Mouse (Mus musculus) midbrain, postnatal 0 days (tissue): ENCODE results near the gene Arhgap19. TPM values are rescaled to one million over a fixed set of nuclear protein-coding genes. Genes with fewer than 3 reads are reported as not detected.

Experiments used
- ATAC-seq: fragments of 200-750 bp; cut with Nextera tagmentation; 2 replicates; pipeline ENCODE4 v1.8.0; 2017; ENCODE audit warnings: moderate number of reproducible peaks, mild to moderate bottlenecking, moderate TSS enrichment, moderate library complexity; ENCODE audit not compliant: low FRiP score
- DNase-seq: peaks from one replicate; pipeline ENCODE4 v3.0.0-alpha.2; 2015; ENCODE audit warnings: low spot score
- H3K27ac ChIP-seq: fragments of 300-500 bp; sonication (generic); 2 replicates; pipeline ENCODE4 v1.5.1; 2014; ENCODE audit warnings: low read depth, mild to moderate bottlenecking, low read length, mixed read lengths
- H3K27me3 ChIP-seq: fragments of 300-500 bp; sonication (generic); 2 replicates; pipeline ENCODE4 v1.6.1; 2014; ENCODE audit warnings: low read length, control low read depth, mixed read lengths; ENCODE audit not compliant: insufficient read depth
- H3K36me3 ChIP-seq: fragments of 300-500 bp; sonication (generic); 2 replicates; pipeline ENCODE4 v1.6.1; 2014; ENCODE audit warnings: low read length, control low read depth, mixed read lengths; ENCODE audit not compliant: insufficient read depth
- H3K4me1 ChIP-seq: fragments of 300-500 bp; sonication (generic); 2 replicates; pipeline ENCODE4 v1.6.1; 2014; ENCODE audit warnings: mild to moderate bottlenecking, control low read depth, antibody characterized with exemption, low read length, mixed read lengths; ENCODE audit not compliant: insufficient read depth
- H3K4me2 ChIP-seq: fragments of 300-500 bp; sonication (generic); 2 replicates; pipeline ENCODE4 v1.6.1; 2014; ENCODE audit warnings: low read depth, mild to moderate bottlenecking, low read length, mixed read lengths; ENCODE audit not compliant: poor library complexity, severe bottlenecking
- H3K4me3 ChIP-seq: fragments of 300-500 bp; sonication (generic); 2 replicates; pipeline ENCODE4 v1.5.1; 2014; ENCODE audit warnings: low read depth, mild to moderate bottlenecking, low read length, moderate library complexity
- H3K9ac ChIP-seq: fragments of 300-500 bp; sonication (generic); replicated peaks from 2 replicates; pipeline ENCODE4 v1.6.1; 2014; ENCODE audit warnings: mild to moderate bottlenecking, low read length, moderate library complexity, mixed read lengths; ENCODE audit not compliant: poor library complexity, severe bottlenecking
- H3K9me3 ChIP-seq: fragments of 300-500 bp; sonication (generic); 2 replicates; pipeline ENCODE4 v1.6.1; 2016; ENCODE audit warnings: low read length, control low read depth
- CTCF ChIP-seq: IDR thresholded peaks from 2 replicates; pipeline ENCODE4 v1.5.1; 2016; ENCODE audit warnings: antibody characterized with exemption, mild to moderate bottlenecking
- WGBS: fragments of 180-500 bp; shearing (Covaris S2); extraction: QIAGEN DNeasy Blood & Tissue Kit; methylation state at CpG from one replicate; pipeline ENCODE4 v1.1.7; 2014; 5-methylcytosine and 5-hydroxymethylcytosine counted together
- polyA plus RNA-seq: library from polyadenylated mRNA; unstranded; fragments of >200 nt; fragmentation: Nextera tagmentation; extraction: Ambion mirVana; gene quantifications from 2 replicates; pipeline ENCODE4 v1.2.1, GENCODE M21; 2015
- total RNA-seq: library from RNA; depleted of rRNA; stranded (reverse); fragments of >200 nt; gene quantifications from 2 replicates; pipeline ENCODE4 v1.2.3, GENCODE M21; 2014

The Arhgap19 gene
- total and polyA plus RNA-seq, 2 experiments from 2014 or later = 2.9 to 4.5 TPM

- Histone ChIP-seq H3K27ac (no peak overlapping the region), H3K4me1 (peaks cover 3% of the 10 kb centered on the region), H3K36me3 (no peaks in the 10 kb centered on the region), H3K4me2 (no peak overlapping the region), H3K9me3 (no peaks in the 10 kb centered on the region), H3K9ac (no peak overlapping the region), H3K27me3 (no peaks in the 10 kb centered on the region), H3K4me3 (no peak overlapping the region)
- no peak for DNase-seq
- TF ChIP-seq CTCF = no peak
- 96% methylated on average over 3 of the region's 3 CpGs for WGBS
- ATAC-seq = no peak
Observed at GRCm38 (mm10) chr19:41839685-41840084, 37.8 kb upstream of the Arhgap19 start.

GRCm38 (mm10) chr19:41838808-41839207, 37.0 kb upstream of the Arhgap19 start:
- Histone ChIP-seq H3K4me2 (no peak overlapping the region), H3K4me1 (peaks cover 3% of the 10 kb centered on the region), H3K36me3 (no peaks in the 10 kb centered on the region), H3K27ac (no peak overlapping the region), H3K4me3 (no peak overlapping the region), H3K9ac (no peak overlapping the region), H3K9me3 (no peaks in the 10 kb centered on the region), H3K27me3 (no peaks in the 10 kb centered on the region)
- 82% methylated on average over 6 of the region's 6 CpGs for WGBS
- DNase-seq (no peak), ATAC-seq (no peak)
- TF ChIP-seq CTCF = no peak

- H3K9me3 ChIP-seq = no peaks in the 10 kb centered on the region
- WGBS = 76% methylated on average over 4 of the region's 4 CpGs
- ATAC-seq (no peak), DNase-seq (no peak)
- no peak for TF ChIP-seq CTCF
- H3K9ac ChIP-seq = no peak overlapping the region
- no peak overlapping the region for H3K4me2 ChIP-seq
- no peaks in the 10 kb centered on the region for H3K36me3 ChIP-seq
- H3K4me3 ChIP-seq = no peak overlapping the region
- peaks cover 5% of the 10 kb centered on the region for H3K4me1 ChIP-seq
- no peaks in the 10 kb centered on the region for H3K27me3 ChIP-seq
- no peak overlapping the region for H3K27ac ChIP-seq
Observed at GRCm38 (mm10) chr19:41837917-41838261, 36.0 kb upstream of the Arhgap19 start.

GRCm38 (mm10) chr19:41837194-41837916, 35.5 kb upstream of the Arhgap19 start:
- TF ChIP-seq CTCF = no peak
- Histone ChIP-seq H3K4me1 (peaks cover 10% of the 10 kb centered on the region), H3K27me3 (no peaks in the 10 kb centered on the region), H3K36me3 (no peaks in the 10 kb centered on the region), H3K4me2 (no peak overlapping the region), H3K9ac (no peak overlapping the region), H3K4me3 (no peak overlapping the region), H3K9me3 (no peaks in the 10 kb centered on the region), H3K27ac (no peak overlapping the region)
- ATAC-seq (no peak), DNase-seq (no peak)
- WGBS = 71% methylated on average over 9 of the region's 9 CpGs

- no peak overlapping the region for H3K27ac ChIP-seq
- no peaks in the 10 kb centered on the region for H3K36me3 ChIP-seq
- no peak for ATAC-seq
- H3K4me2 ChIP-seq = no peak overlapping the region
- H3K9me3 ChIP-seq = no peaks in the 10 kb centered on the region
- WGBS = 55% methylated on average over 3 of the region's 3 CpGs
- H3K9ac ChIP-seq = no peak overlapping the region
- DNase-seq = no peak
- TF ChIP-seq CTCF = no peak
- H3K27me3 ChIP-seq = no peaks in the 10 kb centered on the region
- peaks cover 15% of the 10 kb centered on the region for H3K4me1 ChIP-seq
- H3K4me3 ChIP-seq = no peak overlapping the region
Observed at GRCm38 (mm10) chr19:41836719-41837118, 34.9 kb upstream of the Arhgap19 start.

- TF ChIP-seq CTCF = no peak
- H3K27ac ChIP-seq = peak overlapping the region; percentile 43; the same call in 1 of the 2 replicates
- no peak overlapping the region; the same call in 1 of the 2 replicates for H3K9ac ChIP-seq
- no peaks in the 10 kb centered on the region for H3K36me3 ChIP-seq
- ATAC-seq (peak; percentile 60; the same call in 1 of the 2 replicates), DNase-seq (peak; percentile 76)
- peaks cover 18% of the 10 kb centered on the region for H3K4me1 ChIP-seq
- WGBS = 4% methylated on average over 6 of the region's 6 CpGs
- no peaks in the 10 kb centered on the region for H3K9me3 ChIP-seq
- peak overlapping the region; percentile 37 for H3K4me2 ChIP-seq
- H3K27me3 ChIP-seq = no peaks in the 10 kb centered on the region
- 0 out of 2 replicates have a peak overlapping the region, but pooled peaks have one; percentile 8 for H3K4me3 ChIP-seq
Observed at GRCm38 (mm10) chr19:41835816-41836215, 34.0 kb upstream of the Arhgap19 start.
